Mouse (Mus musculus) layer of hippocampus, adult 11-12 months (tissue): ENCODE measurements around the gene Lrrc66.

Experiments used
- DNase-seq: peaks from one replicate; pipeline ENCODE4 v3.0.0; 2022; ENCODE audit warnings: low spot score

The Lrrc66 gene

DNA sequence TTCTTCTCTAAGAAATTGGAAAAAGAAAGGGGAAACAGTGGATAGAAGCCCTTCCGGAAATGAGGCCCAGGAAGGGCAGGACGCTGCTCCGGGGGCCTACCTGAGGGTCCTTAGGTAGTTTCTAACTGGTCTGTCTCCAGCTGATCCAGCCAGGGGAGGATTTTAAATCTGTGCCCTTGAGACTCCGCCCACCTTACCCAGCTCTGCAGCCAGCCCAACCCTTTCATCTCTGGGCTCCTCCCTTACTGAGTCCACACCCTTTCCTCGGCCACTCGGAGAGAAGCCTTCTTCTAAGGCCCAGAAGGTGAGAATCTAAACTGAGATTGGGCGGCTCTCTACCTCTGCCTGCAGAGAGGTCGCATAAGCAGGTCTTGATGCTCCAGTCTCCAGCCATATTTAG lies at the start of gene Lrrc66:
Gene Lrrc66, minus strand, starts transcription at position 236 of the 400 bp plus-strand sequence.
- no peak for DNase-seq

DNA sequence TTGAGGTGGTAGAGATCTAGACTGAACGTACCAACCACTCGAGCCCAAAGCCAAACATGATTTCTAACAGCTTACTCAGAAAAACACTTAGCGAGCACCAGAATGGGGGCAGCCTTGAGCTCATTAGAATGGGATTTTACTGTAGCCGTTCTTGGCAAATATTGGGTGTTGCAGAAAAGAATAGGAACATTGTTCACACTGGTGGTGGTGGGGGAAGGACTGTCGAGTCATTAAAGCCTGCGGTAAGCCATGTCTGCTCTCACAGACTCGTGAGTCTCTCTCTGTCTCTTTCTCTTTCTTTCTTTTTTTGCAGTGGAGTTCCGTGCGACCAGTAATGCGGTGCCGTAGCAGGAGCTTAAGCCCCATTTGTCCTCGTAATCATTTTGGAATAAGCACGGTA lies 44.3 kb upstream of the Lrrc66 start:
- peak; percentile 52 for DNase-seq

DNA sequence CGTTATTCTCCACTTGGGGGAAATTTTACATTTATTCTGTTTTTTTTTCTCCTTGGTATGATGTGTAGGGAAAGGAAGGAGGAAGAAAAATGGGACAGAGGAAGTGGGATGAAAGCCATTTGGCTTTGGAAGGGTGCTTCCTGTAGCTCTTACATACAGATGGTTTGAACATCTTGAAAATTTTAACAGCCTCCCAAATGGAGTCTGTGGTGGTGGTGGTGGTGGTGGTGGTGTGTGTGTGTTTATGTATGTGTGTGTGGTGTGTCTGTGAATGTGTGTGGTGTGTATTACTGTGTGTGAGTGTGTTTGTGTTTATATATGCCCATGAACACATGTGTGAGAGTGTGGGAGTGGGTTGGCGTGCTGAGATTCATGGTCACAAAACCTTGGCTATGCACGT lies 43.3 kb upstream of the Lrrc66 start:
- DNase-seq, result no peak

DNA sequence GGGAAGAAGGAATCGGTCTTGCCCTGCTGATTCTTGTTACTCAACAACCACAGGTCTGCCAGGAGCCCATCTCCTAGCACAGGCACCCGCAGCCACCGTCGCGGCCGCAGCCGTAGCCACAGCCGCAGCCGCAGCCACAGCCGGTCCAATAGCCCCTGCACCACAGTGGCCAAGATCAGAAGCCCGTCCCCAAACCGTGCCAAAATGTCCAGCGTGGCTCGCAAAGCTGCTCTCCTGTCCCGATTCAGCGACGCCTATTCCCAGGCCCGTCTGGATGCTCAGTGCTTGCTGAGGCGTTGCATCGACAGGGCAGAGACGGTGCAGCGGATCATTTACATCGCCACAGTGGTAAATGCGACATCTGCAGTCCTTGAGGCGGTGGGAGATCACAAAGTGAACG lies 37.1 kb upstream of the Lrrc66 start:
- no peak for DNase-seq

DNA sequence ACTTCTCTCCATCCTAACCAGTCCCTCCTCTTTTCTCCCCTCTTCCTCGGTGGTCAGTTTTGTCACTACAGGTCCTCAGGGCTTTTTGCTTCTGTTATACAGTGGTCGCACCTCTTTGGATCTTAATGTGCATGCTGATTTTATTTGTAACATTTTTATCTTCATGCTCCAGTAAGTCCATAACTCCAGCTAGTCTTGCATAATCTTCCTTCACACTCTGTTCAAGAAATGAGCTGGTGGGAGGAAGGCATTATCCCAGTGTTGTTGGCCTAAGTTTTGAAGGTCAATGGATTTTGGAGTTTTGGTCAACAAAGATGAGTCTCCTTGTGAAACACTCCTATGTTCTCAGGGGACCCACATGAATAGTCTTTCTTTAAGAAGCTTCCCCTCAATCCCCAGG lies 35.6 kb upstream of the Lrrc66 start:
- no peak for DNase-seq

DNA sequence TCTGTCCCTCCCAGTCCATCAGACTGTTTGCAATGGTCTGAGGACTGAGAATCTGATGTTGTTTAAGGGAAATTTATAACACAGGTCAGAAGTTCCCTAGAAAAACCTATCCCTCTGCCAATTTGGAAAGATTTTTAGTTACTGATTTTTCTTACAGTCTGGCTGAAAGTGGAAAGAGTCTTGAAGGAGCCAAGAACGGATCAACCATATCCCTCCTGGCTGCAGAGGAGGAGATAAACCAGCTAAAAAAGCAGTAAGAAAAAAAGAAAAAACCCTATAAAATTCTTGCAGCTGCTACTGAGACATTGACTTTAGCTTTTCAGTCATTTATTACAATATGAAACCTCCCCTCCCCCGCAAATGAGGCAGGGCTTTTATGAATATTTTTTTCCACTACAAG lies 34.4 kb upstream of the Lrrc66 start:
- no peak for DNase-seq

DNA sequence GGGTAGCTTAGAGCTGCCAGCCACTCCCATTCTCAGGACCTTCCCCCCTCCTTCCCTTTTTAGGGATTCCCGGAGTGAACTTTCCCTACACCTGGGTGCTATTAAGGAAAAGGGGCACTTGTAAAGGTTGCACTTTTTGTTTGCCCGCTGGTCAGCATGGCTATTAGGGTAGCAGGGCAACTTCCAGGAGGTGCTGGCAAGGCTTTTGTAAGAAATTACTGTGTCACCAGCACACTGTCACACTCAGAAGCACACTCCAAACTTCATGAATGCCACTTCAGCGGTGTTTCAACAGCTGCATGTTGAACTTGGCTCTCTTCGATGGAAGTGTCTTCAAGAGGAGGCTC lies 19.5 kb upstream of the Lrrc66 start:
- DNase-seq, result no peak

DNA sequence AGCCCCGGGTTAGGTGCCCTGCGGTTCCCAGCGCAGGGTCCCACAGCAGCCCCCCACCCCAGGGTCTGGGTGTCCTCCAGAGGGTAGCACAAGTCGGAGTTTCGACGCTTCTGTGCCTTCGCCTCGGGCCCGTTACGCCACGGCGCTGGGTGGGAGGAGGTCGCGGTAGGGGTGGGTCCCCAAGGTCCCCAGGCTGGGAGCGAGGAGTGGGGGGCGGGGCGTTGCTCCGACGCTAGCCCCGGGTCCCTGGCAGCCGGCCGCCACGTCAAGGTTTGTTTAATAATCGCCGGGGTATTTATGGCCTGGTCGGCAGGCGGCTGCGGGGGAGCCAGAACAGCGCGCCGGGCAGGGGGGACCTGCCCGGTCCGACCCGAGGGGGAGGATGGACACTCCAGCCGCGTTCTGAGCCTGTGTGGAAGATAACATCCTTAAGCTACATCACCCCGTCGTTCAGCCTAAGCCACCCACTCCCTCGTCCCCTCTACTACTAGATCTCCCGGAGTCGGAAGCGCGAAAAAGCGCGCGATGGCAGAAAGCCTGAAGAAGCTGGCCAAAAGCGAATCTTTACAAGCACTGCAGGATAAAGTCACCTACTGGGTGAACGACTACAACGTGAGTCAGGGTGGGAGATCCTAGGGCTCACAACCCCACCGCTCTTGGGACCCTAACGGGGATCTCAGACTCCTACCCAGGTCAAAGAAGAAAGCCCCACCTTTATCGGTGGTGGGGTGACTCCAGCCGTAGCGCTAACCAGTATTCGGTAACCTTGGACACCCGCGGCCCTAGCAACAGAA lies 18.9 kb upstream of the Lrrc66 start, which contains the start of gene Spata18:
Gene Spata18, plus strand, starts transcription at position 319 of the 794 bp plus-strand sequence.
- no peak for DNase-seq

DNA sequence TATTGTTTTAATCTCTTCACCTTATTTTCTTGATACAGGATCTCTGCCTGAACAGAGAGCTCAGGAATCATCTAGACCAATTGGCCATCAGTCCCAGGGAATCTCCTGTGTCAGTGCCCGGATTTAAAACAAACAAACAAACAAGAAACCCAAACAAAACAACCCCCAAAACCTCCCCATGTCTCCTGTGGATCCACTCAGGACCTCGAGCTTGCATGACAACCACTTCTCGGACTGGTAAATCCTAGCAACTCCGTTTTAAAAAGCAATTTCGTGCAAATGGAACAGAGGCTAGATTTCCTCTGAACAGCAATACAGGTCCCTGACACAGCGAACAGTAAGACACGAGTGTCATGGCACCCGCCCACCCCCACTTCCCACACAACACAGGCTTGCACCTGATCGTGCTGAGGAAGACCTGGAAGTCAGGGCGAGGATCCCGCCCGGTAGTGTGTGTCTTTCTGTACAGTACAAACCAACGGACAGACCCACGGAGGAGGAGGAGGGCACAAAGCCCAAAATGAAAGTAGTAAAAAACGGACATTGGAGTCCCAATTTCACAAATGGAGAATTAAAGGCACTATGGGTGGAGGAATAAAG lies 18.1 kb upstream of the Lrrc66 start:
- DNase-seq, result no peak

DNA sequence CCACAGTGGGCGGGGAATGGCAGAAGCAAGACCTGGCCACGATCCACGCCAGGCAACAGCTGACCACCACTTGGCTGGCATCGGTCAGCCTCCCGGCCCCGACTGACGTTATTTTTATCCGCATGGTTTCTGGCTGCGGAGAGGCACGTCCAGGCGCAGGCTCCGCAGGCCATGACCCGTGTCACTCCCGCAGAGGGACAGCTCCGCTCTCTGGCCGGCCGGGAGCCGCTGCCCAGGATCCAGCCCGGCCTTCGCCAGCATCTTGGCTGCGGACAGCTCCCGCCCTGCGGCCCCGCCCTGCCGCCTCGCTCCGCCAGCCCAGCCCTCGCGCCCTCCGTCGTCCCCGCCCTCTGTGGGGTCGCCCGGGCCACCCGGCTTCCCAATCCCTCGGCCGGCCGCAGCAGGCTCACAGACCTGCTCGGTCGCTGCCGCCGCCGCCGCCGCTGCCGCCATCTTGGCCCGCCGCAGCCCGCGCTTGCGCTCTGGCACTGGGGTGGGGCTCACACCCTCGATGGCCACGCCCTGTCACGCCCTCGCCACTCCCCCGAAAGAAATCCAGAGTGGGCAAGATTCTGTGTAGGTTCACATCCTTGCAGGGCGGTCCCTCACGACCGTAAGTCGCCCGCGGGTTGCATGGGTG lies 15.1 kb upstream of the Lrrc66 start, which contains the start of gene Sgcb:
Gene Sgcb, minus strand, starts transcription at position 530 of the 640 bp plus-strand sequence.
- peak; percentile 87 for DNase-seq

DNA sequence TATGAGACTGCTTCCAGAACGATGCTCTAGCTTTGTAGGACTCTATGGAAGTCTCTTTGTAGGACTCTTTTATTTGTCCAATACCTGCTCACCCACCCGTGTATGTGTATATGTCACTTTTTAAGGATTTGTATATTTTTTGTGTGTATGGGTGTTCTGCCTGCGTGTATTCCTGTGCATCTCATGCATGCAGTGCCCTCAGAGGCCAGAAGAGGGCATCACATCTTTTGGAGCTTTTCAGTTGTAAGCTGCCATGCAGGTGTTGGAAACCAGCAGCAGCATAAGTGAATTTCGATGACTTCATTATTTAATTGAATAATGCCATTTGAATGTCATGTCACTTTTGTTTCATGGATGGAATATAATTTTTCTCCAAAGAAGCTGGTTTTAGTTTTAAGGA lies 9.8 kb upstream of the Lrrc66 start:
- no peak for DNase-seq

DNA sequence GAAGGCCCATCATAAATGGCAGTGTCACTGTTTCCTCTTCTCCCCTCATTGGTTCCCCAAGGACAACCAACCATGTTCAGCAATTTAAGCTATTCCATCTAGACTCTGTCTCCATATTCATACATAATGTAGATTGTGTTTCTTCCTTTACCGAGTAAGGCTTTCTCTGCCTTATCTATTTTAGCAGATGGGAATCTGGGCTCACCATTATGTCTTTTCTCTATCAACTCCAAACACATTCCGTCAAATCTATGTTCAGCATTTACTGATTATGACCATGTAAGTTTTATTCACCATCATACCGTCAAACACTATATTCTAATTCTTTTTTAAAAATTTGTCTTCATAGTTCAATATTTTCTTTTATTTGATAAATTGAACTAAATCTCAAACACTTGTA lies 8.7 kb upstream of the Lrrc66 start:
- DNase-seq, result no peak

DNA sequence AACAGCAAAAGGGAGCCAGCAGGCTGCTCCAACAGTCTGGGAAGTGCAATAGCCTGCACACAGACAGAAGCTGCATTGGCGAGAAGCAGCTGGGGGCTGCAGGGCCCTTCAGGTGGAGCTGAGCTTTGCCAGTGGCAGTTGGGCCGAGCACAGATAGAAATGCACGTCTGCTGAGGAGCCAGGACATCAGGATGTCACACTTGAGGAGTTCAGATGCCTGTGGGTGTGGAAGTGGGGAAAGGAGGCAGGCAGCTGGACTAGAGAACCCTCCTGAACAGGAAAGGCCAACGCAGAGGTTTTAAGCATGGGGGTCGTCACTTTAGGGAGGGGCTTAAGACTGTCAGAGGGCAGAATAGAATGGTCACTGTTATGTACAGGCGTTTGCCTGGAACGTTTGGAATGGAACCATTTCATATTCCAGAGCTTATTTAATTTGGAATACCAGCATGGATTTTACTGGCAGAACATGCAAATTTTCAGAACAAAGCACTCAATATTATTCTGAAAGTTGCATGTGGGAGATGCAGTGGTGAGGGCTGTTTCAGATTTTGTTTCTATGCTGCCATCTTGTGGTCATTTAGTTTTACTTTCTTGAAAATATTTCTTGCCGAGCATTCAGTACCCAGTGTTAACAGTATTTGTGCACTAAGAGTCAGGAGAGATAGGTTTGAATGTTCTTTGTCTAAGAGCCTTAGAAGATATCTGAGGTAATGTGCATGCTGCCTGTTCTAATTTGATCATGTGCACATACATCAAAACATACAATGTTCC lies 5.2 kb upstream of the Lrrc66 start:
- DNase-seq, result no peak

DNA sequence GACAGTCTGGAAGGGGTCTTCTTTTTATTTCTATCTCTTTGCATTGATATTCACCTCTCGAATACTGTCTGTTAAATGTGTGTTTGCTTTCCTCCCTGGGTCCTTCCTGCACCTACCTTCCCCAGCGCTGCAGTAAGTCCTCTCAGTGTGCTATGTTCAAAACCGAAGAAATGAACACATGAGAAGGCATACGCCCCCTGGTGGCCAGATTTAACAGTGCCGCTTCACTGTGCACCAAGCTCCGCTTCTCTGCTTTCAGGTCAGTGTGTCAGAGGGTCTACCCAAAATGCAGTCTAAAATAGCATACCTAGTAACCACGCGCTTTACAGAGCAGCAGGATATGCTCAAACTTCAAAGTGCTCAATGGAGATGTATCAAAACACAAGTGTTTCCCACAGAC lies 815 bp upstream of the Lrrc66 start:
- peak; percentile 86 for DNase-seq

DNA sequence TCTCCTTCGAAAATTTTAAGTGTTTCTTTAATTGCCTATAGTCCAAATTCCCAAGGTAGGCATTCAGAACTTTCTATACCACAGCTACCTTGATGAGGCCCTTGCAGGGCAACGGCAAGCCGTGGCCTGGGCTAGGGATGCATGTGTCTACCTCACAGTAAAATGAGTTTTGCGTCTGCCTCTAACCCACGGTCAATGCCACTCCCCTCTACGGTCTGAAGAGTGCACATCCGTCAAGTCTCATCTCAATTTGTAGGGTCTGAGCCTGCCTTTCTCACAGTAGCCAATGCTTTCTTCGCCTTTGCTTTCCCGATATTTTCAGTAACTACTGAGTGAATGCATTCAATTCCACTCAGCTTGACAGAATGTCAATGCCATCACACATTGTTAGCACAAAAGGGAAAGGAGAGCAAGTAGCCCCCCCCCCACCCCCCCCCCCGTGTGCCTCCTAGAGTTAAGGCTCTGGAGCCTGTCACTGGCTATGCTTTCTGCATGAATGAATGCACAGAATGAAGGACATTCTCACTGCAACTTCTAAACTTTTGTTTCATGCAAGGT lies 1.2 kb downstream of the Lrrc66 start:
- no peak for DNase-seq

DNA sequence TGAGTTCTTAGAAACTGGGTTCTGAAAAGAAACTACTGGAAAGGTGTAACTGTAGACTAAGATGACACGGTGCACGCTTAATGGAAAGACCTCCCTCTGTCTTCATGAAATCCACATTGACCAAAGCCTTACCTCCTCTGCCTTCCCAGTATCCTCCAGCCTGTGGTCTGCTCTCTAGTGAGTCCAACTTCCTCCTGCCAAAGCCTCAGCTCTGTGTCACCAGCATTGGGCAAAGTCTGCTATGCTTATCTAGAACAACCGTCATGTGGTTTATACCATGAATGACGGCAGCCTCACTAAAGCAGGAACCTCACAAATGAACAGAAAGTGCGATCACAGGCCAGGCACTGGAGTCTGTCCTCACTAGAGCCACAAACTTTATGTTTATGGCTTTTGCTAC lies 2.2 kb downstream of the Lrrc66 start:
- DNase-seq, result no peak

DNA sequence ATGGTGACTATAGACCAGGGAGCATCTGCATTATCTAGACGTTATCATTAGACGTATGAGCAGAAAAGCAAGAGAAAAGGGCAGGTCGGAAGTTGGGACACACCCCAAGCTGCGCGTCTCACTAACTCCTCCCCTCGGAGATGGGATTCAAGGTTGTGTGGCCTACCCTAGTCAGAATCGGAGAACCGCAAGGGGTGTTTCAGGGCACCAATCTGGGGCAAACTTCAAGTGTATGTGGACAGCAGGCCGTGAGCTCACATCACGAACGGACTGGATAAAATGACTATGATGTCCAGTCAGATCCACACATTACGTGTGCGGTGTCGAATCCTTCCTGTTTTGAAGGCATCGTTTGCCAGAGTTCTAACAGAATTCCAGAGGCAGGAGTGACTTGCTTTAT lies 4.3 kb downstream of the Lrrc66 start:
- no peak for DNase-seq

DNA sequence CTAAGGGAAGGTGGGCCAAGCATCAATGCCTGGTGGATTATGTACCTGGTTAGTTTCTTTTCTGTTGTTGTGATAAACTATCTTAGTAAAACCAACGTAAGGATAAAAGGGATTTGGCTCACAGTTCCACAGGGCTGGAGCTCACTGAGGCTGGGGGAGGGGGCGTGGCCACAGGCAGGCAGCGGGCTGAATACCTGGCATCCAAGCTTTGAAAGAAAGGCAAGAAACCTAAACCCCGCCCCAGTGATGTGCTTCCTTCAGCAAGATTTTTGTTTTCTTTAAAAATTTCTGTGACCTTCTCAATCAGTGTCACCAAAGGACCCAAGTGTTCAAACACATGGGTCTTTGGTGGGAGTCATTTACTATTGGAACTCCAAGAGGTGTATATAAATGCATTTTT lies 4.8 kb downstream of the Lrrc66 start:
- DNase-seq, result no peak

DNA sequence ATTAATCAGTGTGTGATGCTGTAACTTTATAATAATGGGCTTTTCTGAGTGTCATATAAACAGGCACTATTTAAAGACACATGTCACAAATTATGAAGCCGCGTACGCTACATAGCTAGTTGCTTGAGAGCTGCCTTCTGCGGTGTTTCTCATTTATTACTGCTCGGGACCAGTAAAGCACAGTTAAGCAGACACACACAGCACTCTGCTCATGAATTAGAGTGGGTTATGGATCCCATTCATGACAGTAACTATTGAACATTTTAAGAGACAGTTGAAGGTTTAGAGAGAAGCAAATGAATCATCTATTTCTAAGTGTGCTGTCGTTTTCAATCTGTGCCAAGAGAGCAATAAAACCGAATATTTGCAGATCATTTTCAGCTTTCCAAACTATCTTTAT lies 5.5 kb downstream of the Lrrc66 start:
- DNase-seq, result no peak

DNA sequence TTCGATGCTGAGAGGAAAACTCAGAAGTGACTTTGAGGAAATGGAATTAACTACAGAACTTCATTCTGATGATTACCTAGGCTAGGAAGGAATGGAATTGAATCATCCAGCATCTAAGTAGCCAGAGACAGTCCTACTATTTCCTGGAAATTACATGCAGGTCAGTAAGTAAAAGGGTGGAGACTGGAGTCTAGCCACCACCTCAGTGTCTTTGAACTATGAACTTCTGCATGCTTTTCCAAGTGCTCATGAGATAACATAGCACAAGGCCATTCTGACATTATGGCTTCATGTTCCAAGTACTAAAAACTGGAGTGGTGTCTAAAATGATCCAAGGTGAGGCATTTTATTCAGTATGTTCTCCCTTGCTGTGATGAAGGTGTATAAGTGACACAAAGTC lies 6.8 kb downstream of the Lrrc66 start:
- no peak for DNase-seq

DNA sequence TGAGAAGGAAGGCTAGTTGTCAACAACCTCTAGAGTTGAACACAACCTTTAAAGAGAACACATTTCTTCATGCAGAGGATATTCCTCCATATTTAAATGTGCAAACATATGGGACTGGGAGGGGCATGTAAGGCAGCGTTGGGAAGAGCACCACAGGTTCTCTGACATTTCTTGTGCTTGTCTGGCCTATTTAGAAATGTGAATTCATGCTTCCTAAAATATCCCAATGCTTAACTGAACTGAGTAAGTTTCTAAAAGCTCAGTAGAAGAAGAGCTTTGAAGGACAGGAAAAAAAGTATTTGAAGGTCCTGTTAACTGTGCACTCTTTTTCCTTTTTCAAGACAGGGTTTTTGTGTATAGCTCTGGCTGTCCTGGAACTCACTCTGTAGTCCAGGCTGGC lies 13.4 kb downstream of the Lrrc66 start:
- no peak for DNase-seq

DNA sequence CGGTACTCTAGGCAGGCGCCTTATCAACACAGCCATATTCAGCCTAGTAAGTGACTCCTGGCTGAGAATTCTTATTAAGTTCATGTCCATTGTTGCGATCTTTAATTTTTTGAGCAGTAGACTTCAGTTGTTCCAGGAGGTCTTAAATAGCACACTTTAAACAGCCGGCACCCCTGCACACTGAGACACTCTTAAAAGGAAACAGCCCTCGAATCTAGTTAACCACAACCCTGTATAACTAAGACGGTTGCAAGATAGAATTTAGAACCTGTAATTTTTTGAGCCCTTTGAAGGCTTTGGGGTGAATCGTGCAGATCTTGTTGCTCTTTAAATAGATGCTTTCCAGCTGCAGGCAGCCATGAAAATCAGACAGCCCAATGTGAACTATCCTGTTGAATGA lies 17.1 kb downstream of the Lrrc66 start:
- DNase-seq, result no peak
